Mouse (Mus musculus) embryonic facial prominence, embryonic 13.5 days (tissue): Measurements from ENCODE around the gene Prr15l. TPM values are rescaled to one million over a fixed set of nuclear protein-coding genes. Genes with fewer than 3 reads are reported as not detected.

Source experiments
- ATAC-seq: fragments of 200-750 bp; cut with Nextera tagmentation; 2 replicates; pipeline ENCODE4 v1.8.0; 2017; ENCODE audit warnings: low read depth; ENCODE audit not compliant: insufficient number of reproducible peaks, insufficient read depth, low FRiP score, low TSS enrichment
- H3K27ac ChIP-seq: fragments of 300-500 bp; sonication (generic); 2 replicates; pipeline ENCODE4 v1.5.1; 2015; ENCODE audit warnings: moderate library complexity, mild to moderate bottlenecking, inconsistent platforms
- H3K27me3 ChIP-seq: fragments of 300-500 bp; sonication (generic); 2 replicates; pipeline ENCODE4 v1.6.1; 2015; ENCODE audit warnings: mild to moderate bottlenecking, inconsistent platforms
- H3K36me3 ChIP-seq: fragments of 300-500 bp; sonication (generic); 2 replicates; pipeline ENCODE4 v1.6.1; 2015; ENCODE audit warnings: mild to moderate bottlenecking, inconsistent platforms
- H3K4me1 ChIP-seq: fragments of 300-500 bp; sonication (generic); 2 replicates; pipeline ENCODE4 v1.6.1; 2015; ENCODE audit warnings: inconsistent platforms
- H3K4me2 ChIP-seq: fragments of 300-500 bp; sonication (generic); 2 replicates; pipeline ENCODE4 v1.6.1; 2015; ENCODE audit warnings: moderate library complexity, mild to moderate bottlenecking, inconsistent platforms
- H3K4me3 ChIP-seq: fragments of 300-500 bp; sonication (generic); 2 replicates; pipeline ENCODE4 v1.5.1; 2015; ENCODE audit warnings: mild to moderate bottlenecking, inconsistent platforms
- H3K9ac ChIP-seq: fragments of 300-500 bp; sonication (generic); 2 replicates; pipeline ENCODE4 v1.6.1; 2015; ENCODE audit warnings: mild to moderate bottlenecking, inconsistent platforms
- H3K9me3 ChIP-seq: fragments of 300-500 bp; sonication (generic); 2 replicates; pipeline ENCODE4 v1.6.1; 2016; ENCODE audit warnings: inconsistent platforms
- WGBS: fragments of 180-500 bp; shearing (Covaris S2); methylation state at CpG from one replicate; pipeline ENCODE4 v1.1.7; 2015; ENCODE audit warnings: mixed read lengths; 5-methylcytosine and 5-hydroxymethylcytosine counted together
- polyA plus RNA-seq: library from polyadenylated mRNA; unstranded; fragments of >200 nt; fragmentation: Nextera tagmentation; extraction: Ambion mirVana; gene quantifications from 2 replicates; pipeline ENCODE4 v1.2.1, GENCODE M21; 2015

Gene Prr15l
- polyA plus RNA-seq, 1 experiment from 2014 or later, result 2.4 TPM

DNA sequence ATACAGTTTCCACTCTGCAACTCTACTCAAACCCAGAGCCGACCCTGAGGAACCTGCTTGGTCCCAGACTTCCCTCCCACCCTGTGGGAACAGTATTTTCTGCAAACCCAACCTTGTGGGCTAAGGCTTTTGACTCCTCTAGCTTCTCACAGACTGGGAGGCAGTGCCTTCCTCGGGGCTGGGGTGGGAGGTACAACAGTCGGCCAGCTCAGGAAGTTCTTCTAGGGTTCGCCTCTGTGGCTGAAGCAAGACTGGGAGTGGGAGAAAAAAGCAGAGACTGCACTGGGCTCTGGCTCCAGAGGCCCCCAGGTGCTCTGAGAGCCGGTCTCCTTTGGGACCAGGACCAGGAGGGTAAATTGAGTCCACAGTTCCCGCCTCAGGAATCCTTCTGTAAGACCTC is 25.0 kb downstream of the Prr15l start:
- ATAC-seq, result no peak; the same call in 1 of the 2 replicates
- Histone ChIP-seq H3K9ac (no peak overlapping the region), H3K4me3 (no peak overlapping the region), H3K27ac (no peak overlapping the region), H3K36me3 (peaks cover 85% of the 10 kb centered on the region), H3K4me1 (no peaks in the 10 kb centered on the region), H3K27me3 (no peaks in the 10 kb centered on the region), H3K4me2 (no peak overlapping the region), H3K9me3 (no peaks in the 10 kb centered on the region; the same call in 1 of the 2 replicates)
- WGBS, result 67% methylated on average over 6 of the region's 6 CpGs

- H3K27ac ChIP-seq, result no peak overlapping the region
- no peak overlapping the region for H3K9ac ChIP-seq
- ATAC-seq, result no peak
- 87% methylated on average over 4 of the region's 4 CpGs for WGBS
- no peaks in the 10 kb centered on the region for H3K27me3 ChIP-seq
- H3K9me3 ChIP-seq, result no peaks in the 10 kb centered on the region; the same call in 1 of the 2 replicates
- no peak overlapping the region for H3K4me3 ChIP-seq
- H3K4me1 ChIP-seq, result no peaks in the 10 kb centered on the region
- H3K36me3 ChIP-seq, result peaks cover 92% of the 10 kb centered on the region
- no peak overlapping the region for H3K4me2 ChIP-seq
Observed at GRCm38 (mm10) chr11:96955094-96955493, 27.2 kb downstream of the Prr15l start.

GRCm38 (mm10) chr11:96956009-96956724 is 28.3 kb downstream of the Prr15l start:
- Histone ChIP-seq H3K4me1 (no peaks in the 10 kb centered on the region), H3K27ac (no peak overlapping the region), H3K9me3 (no peaks in the 10 kb centered on the region), H3K9ac (no peak overlapping the region), H3K27me3 (no peaks in the 10 kb centered on the region), H3K4me3 (no peak overlapping the region), H3K36me3 (peaks cover 91% of the 10 kb centered on the region), H3K4me2 (no peak overlapping the region)
- WGBS, result 56% methylated on average over 20 of the region's 20 CpGs
- ATAC-seq, result no peak

- H3K36me3 ChIP-seq, result peaks cover 89% of the 10 kb centered on the region
- no peak overlapping the region for H3K27ac ChIP-seq
- H3K27me3 ChIP-seq, result no peaks in the 10 kb centered on the region
- no peak overlapping the region for H3K9ac ChIP-seq
- 89% methylated on average over 10 of the region's 10 CpGs for WGBS
- H3K4me3 ChIP-seq, result no peak overlapping the region
- no peak overlapping the region for H3K4me2 ChIP-seq
- no peaks in the 10 kb centered on the region for H3K9me3 ChIP-seq
- ATAC-seq, result no peak
- no peaks in the 10 kb centered on the region for H3K4me1 ChIP-seq
Observed at GRCm38 (mm10) chr11:96957061-96957805, 29.3 kb downstream of the Prr15l start.

- Histone ChIP-seq H3K4me1 (peaks cover 5% of the 10 kb centered on the region; the same call in 1 of the 2 replicates), H3K36me3 (peaks cover 42% of the 10 kb centered on the region), H3K9me3 (no peaks in the 10 kb centered on the region), H3K27me3 (no peaks in the 10 kb centered on the region), H3K4me3 (no peak overlapping the region), H3K9ac (no peak overlapping the region), H3K27ac (no peak overlapping the region), H3K4me2 (no peak overlapping the region)
- 22% methylated on average over 8 of the region's 8 CpGs for WGBS
- ATAC-seq, result no peak
Observed at GRCm38 (mm10) chr11:96963580-96963979, 35.7 kb downstream of the Prr15l start.

- Histone ChIP-seq H3K4me2 (no peak overlapping the region), H3K27ac (no peak overlapping the region), H3K36me3 (peaks cover 18% of the 10 kb centered on the region), H3K4me3 (no peak overlapping the region), H3K27me3 (no peaks in the 10 kb centered on the region), H3K9me3 (no peaks in the 10 kb centered on the region), H3K4me1 (peaks cover 21% of the 10 kb centered on the region), H3K9ac (no peak overlapping the region)
- ATAC-seq, result no peak
- WGBS, result 85% methylated on average over 3 of the region's 3 CpGs
Observed at GRCm38 (mm10) chr11:96966172-96966571, 38.3 kb downstream of the Prr15l start.

DNA sequence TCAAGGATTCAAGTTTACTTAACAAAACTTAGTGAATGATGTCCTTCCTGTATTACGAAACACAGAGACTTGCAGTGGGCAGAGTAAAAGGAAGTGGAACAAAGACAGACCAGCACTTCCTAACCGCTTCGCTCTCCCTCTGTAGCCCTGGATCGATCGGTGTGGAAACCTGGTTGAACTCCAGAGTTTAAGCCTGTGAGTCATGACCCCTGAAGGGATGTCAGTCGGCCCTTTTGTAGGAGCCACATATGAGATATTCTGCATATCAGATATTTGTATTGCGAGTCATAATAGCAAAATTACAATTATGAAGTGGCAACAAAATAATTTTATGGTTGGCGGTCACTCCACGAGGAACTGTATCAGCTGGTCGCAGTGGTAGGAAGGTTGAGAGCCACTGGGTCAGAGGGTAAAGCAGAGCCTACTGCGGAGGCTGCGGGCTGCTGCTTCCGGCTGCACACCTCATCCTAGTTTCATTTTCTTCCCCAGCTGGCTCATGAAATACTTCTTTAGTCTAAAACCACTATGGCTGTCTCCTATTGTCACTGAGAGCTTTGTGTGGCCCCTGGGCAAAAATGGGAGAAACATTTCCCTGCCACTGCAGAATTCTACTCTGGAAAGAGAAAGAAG is 39.1 kb downstream of the Prr15l start:
- 86% methylated on average over 13 of the region's 13 CpGs for WGBS
- Histone ChIP-seq H3K4me2 (no peak overlapping the region), H3K4me3 (no peak overlapping the region)

DNA sequence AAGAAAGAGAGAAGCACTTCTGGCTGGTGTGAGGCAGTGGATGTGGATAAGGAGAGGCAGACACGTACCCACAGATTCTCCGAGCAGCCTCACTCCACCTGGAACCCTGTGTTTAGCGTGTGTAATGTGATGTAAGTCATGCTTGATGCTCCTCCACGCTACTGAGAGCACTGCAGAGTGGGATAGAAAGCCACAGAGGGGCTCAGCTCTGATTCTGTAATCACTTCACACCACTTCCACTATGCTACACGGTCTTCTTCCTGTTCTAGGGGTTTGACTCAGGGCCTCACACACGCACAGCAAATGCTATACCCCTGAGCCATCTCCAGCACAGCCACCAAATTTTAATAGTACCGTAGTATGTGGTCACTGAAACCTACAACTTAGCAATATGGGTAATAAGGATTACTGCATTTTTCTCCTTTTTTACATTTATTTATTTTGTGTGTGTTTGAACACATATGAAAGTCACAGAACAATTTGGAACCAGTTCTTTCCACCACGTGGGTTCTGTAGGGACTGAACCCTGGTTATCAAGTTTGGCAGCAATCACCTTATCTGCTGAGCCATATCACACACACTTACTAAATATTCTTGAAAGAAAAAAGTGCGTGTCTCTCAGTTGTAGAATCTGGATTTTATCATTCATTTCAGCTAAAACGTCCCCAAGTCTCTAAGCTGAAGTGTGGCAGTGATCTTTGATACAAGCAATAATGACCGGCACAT is 39.8 kb downstream of the Prr15l start:
- Histone ChIP-seq H3K36me3 (peaks cover 5% of the 10 kb centered on the region), H3K4me2 (no peak overlapping the region), H3K27me3 (no peaks in the 10 kb centered on the region), H3K27ac (0 out of 2 replicates have a peak overlapping the region, but pooled peaks have one; percentile 5), H3K9ac (peak overlapping the region; percentile 16; the same call in 1 of the 2 replicates), H3K4me3 (no peak overlapping the region), H3K4me1 (peaks cover 32% of the 10 kb centered on the region), H3K9me3 (no peaks in the 10 kb centered on the region)
- no peak for ATAC-seq
- 77% methylated on average over 11 of the region's 11 CpGs for WGBS

More for the DNA sequence above, 39.1 kb downstream of the Prr15l start:
- peaks cover 10% of the 10 kb centered on the region for H3K36me3 ChIP-seq
- H3K9ac ChIP-seq, result peak overlapping the region; percentile 16; the same call in 1 of the 2 replicates
- H3K27me3 ChIP-seq, result no peaks in the 10 kb centered on the region
- H3K27ac ChIP-seq, result 0 out of 2 replicates have a peak overlapping the region, but pooled peaks have one; percentile 5
- no peaks in the 10 kb centered on the region for H3K9me3 ChIP-seq
- H3K4me1 ChIP-seq, result peaks cover 25% of the 10 kb centered on the region
- no peak for ATAC-seq

GRCm38 (mm10) chr11:96968476-96968875 is 40.6 kb downstream of the Prr15l start:
- Histone ChIP-seq H3K4me2 (no peak overlapping the region), H3K4me3 (no peak overlapping the region), H3K9me3 (no peaks in the 10 kb centered on the region), H3K4me1 (peaks cover 35% of the 10 kb centered on the region), H3K27me3 (no peaks in the 10 kb centered on the region), H3K36me3 (no peaks in the 10 kb centered on the region), H3K9ac (no peak overlapping the region), H3K27ac (no peak overlapping the region)
- no peak for ATAC-seq
- 57% methylated on average over 6 of the region's 6 CpGs for WGBS

- H3K36me3 ChIP-seq, result no peaks in the 10 kb centered on the region
- no peak for ATAC-seq
- WGBS, result 82% methylated on average over 5 of the region's 5 CpGs
- no peak overlapping the region for H3K4me2 ChIP-seq
- no peaks in the 10 kb centered on the region for H3K9me3 ChIP-seq
- H3K27me3 ChIP-seq, result no peaks in the 10 kb centered on the region
- H3K27ac ChIP-seq, result peak overlapping the region; percentile 58
- no peak overlapping the region for H3K4me3 ChIP-seq
- H3K4me1 ChIP-seq, result peaks cover 42% of the 10 kb centered on the region
- H3K9ac ChIP-seq, result 0 out of 2 replicates have a peak overlapping the region, but pooled peaks have one; percentile 51
Observed at GRCm38 (mm10) chr11:96969280-96969722, 41.4 kb downstream of the Prr15l start.

- no peaks in the 10 kb centered on the region for H3K9me3 ChIP-seq
- peak overlapping the region; percentile 51; the same call in 1 of the 2 replicates for H3K9ac ChIP-seq
- peak overlapping the region; percentile 58 for H3K27ac ChIP-seq
- no peak overlapping the region for H3K4me2 ChIP-seq
- WGBS, result 38% methylated on average over 1 of the region's 1 CpGs
- no peaks in the 10 kb centered on the region for H3K36me3 ChIP-seq
- H3K27me3 ChIP-seq, result no peaks in the 10 kb centered on the region
- ATAC-seq, result no peak
- peaks cover 44% of the 10 kb centered on the region for H3K4me1 ChIP-seq
- H3K4me3 ChIP-seq, result no peak overlapping the region
Observed at GRCm38 (mm10) chr11:96969746-96970145, 41.8 kb downstream of the Prr15l start.
